Comparison of ENCODE assay signal across 24 mouse cellular contexts in the genomic region with DNA sequence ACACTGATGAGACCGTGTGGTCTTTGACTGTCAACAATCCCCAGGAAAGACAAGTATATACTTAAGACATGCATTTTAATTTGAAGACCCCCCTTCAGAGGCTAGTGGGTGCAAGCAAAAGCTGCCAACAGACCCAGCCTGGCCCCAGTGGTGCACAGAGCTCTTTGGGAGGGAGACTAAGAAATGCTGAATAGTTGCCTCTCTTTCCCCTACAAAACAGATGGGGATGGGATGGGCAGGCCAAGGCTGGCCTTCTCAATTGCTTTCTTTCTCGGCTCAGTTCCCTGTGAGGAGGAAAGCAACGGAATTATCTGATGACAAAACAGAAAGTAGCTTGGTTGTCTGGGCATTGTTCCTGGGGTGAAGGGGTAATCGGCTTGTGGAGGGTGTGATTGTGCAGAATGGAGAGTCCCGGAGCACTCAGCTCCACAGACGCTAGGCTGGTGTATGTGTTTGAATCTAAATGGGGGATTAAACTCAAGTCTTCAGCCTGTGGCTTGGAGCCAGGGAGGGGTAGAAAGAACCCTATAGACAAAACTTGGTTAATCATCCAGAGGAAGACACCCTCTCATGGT.
DNase-seq lines count a peak whose midpoint lies in the region; ATAC-seq and TF ChIP-seq lines count a peak whose summit lies in the region.
"Had no signal": no experiment of that assay in that cellular context is flagged by ENCODE, and none has a peak within 500 bp of the region (broad histone marks: within the 10 kb centered on the region; RNA-seq: fewer than 3 reads in every experiment).

No protein-coding gene starts in this region.

- no peak for ATAC-seq in hindbrain, postnatal 0 days
- peak; percentile 21; the same call in 1 of the 2 replicates for ATAC-seq in midbrain, embryonic 14.5 days (ENCODE audit: low FRiP score, low TSS enrichment)
- ATAC-seq in heart, embryonic 11.5 days (replicated peaks; ENCODE audit: insufficient number of reproducible peaks, low FRiP score, low TSS enrichment) = no peak
- ATAC-seq: CD4-positive, CD25-positive, alpha-beta regulatory T cell, adult 4 months; forebrain, postnatal 0 days; hindbrain, embryonic 16.5 days had no signal

- no peaks in the 10 kb centered on the region for H3K9me3 ChIP-seq in hindbrain, embryonic 10.5 days
- H3K9me3 ChIP-seq in hindbrain, postnatal 0 days (ENCODE audit: low read length) = no peaks in the 10 kb centered on the region
- H3K9me3 ChIP-seq in midbrain, embryonic 14.5 days (ENCODE audit: control insufficient read depth, low read length) = no peaks in the 10 kb centered on the region
- no peaks in the 10 kb centered on the region for H3K9me3 ChIP-seq in heart, embryonic 11.5 days (replicated peaks; ENCODE audit: control insufficient read depth, low read length)
- H3K9me3 ChIP-seq: embryonic facial prominence, embryonic 12.5 days; G1E; heart, embryonic 13.5 days; hindbrain, embryonic 12.5 days had no signal

- 47% methylated on average over 6 of the region's 6 CpGs for WGBS in hindbrain, embryonic 10.5 days
- 45% methylated on average over 6 of the region's 6 CpGs for WGBS in hindbrain, postnatal 0 days
- WGBS in midbrain, embryonic 14.5 days = 13% methylated on average over 6 of the region's 6 CpGs
- WGBS in heart, embryonic 11.5 days (ENCODE audit: insufficient replicate concordance) = 67% methylated on average over 6 of the region's 6 CpGs

- H3K9ac ChIP-seq in hindbrain, postnatal 0 days (replicated peaks; ENCODE audit: low read length) = no peak overlapping the region
- H3K9ac ChIP-seq in midbrain, embryonic 14.5 days (replicated peaks; ENCODE audit: low read length) = no peak overlapping the region
- no peak overlapping the region for H3K9ac ChIP-seq in heart, embryonic 11.5 days (ENCODE audit: low read depth, low read length)
- H3K9ac ChIP-seq: embryonic facial prominence, embryonic 12.5 days; forebrain, postnatal 0 days; heart, embryonic 13.5 days; hindbrain, embryonic 12.5 days had no signal

- DNase-seq in embryo, embryonic 10 days (ENCODE audit: low spot score) = peak; percentile 8
- no peak for DNase-seq in embryo, embryonic 9.5 days (ENCODE audit: extremely low spot score)
- DNase-seq in hindbrain, embryonic 10.5 days (ENCODE audit: low spot score) = no peak
- DNase-seq in hindbrain, postnatal 0 days (ENCODE audit: low spot score) = no peak
- peak; percentile 12 for DNase-seq in embryo, embryonic 11 days
- DNase-seq in midbrain, embryonic 14.5 days = peak; percentile 57
- DNase-seq in testis, postnatal 10 days (ENCODE audit: low spot score) = no peak
- DNase-seq: adrenal gland, adult 8-10 months; adrenal gland, postnatal 36 days; B cell, adult 2 months; cerebellum, adult 11-12 months; cerebellum, adult 9-10 months; cerebellum, postnatal 25 days; forebrain, postnatal 0 days; gastrocnemius, adult 2 months; gastrocnemius, postnatal 25 days; heart, postnatal 36 days had no signal

- no peaks in the 10 kb centered on the region for H3K27me3 ChIP-seq in hindbrain, embryonic 10.5 days (ENCODE audit: insufficient read depth, poor library complexity, severe bottlenecking)
- H3K27me3 ChIP-seq in hindbrain, postnatal 0 days (ENCODE audit: insufficient read depth, low read length) = no peaks in the 10 kb centered on the region
- no peaks in the 10 kb centered on the region for H3K27me3 ChIP-seq in midbrain, embryonic 14.5 days (ENCODE audit: control insufficient read depth, insufficient read depth, low read length)
- no peaks in the 10 kb centered on the region for H3K27me3 ChIP-seq in heart, embryonic 11.5 days (ENCODE audit: control insufficient read depth, insufficient read depth, low read length)

- no peak for TF ChIP-seq CTCF in hindbrain, postnatal 0 days (IDR thresholded peaks at IDR 0.05; ENCODE audit: low read depth)

- H3K4me3 ChIP-seq in hindbrain, embryonic 10.5 days = no peak overlapping the region
- no peak overlapping the region for H3K4me3 ChIP-seq in hindbrain, postnatal 0 days (ENCODE audit: low read length)
- no peak overlapping the region for H3K4me3 ChIP-seq in midbrain, embryonic 14.5 days (replicated peaks; ENCODE audit: low read depth, low read length)
- no peak overlapping the region for H3K4me3 ChIP-seq in heart, embryonic 11.5 days (ENCODE audit: low read depth, low read length)
- H3K4me3 ChIP-seq: embryonic facial prominence, embryonic 12.5 days; gastrocnemius, adult 2 months; heart, embryonic 13.5 days; hindbrain, embryonic 12.5 days had no signal

- peaks cover 26% of the 10 kb centered on the region for H3K4me1 ChIP-seq in hindbrain, embryonic 10.5 days (replicated peaks)
- H3K4me1 ChIP-seq in hindbrain, postnatal 0 days (ENCODE audit: insufficient read depth, low read length) = peaks cover 4% of the 10 kb centered on the region; the same call in 1 of the 2 replicates
- peaks cover 4% of the 10 kb centered on the region; the same call in 1 of the 2 replicates for H3K4me1 ChIP-seq in midbrain, embryonic 14.5 days (ENCODE audit: control insufficient read depth, insufficient read depth, low read length)
- no peaks in the 10 kb centered on the region; the same call in 1 of the 2 replicates for H3K4me1 ChIP-seq in heart, embryonic 11.5 days (ENCODE audit: control insufficient read depth, insufficient read depth, low read length)

- no peaks in the 10 kb centered on the region for H3K36me3 ChIP-seq in hindbrain, embryonic 10.5 days
- no peaks in the 10 kb centered on the region for H3K36me3 ChIP-seq in hindbrain, postnatal 0 days (ENCODE audit: insufficient read depth, low read length)
- H3K36me3 ChIP-seq in midbrain, embryonic 14.5 days (ENCODE audit: control insufficient read depth, insufficient read depth, low read length) = no peaks in the 10 kb centered on the region
- no peaks in the 10 kb centered on the region for H3K36me3 ChIP-seq in heart, embryonic 11.5 days (ENCODE audit: control insufficient read depth, insufficient read depth, low read length)
- H3K36me3 ChIP-seq: embryonic facial prominence, embryonic 12.5 days; G1E; heart, embryonic 13.5 days; hindbrain, embryonic 12.5 days had no signal

- 0 out of 2 replicates have a peak overlapping the region, but pooled peaks have one; percentile 40 for H3K27ac ChIP-seq in hindbrain, embryonic 10.5 days
- no peak overlapping the region for H3K27ac ChIP-seq in hindbrain, postnatal 0 days
- H3K27ac ChIP-seq in midbrain, embryonic 14.5 days (replicated peaks; ENCODE audit: low read depth, low read length) = 0 out of 2 replicates have a peak overlapping the region, but pooled peaks have one; percentile 33
- H3K27ac ChIP-seq in heart, embryonic 11.5 days (ENCODE audit: low read depth, low read length) = no peak overlapping the region
- H3K27ac ChIP-seq: embryonic facial prominence, embryonic 12.5 days; gastrocnemius, adult 2 months; heart, embryonic 13.5 days; hindbrain, embryonic 12.5 days had no signal

- no peak overlapping the region for H3K4me2 ChIP-seq in hindbrain, postnatal 0 days (ENCODE audit: low read depth, low read length)
- no peak overlapping the region for H3K4me2 ChIP-seq in midbrain, embryonic 14.5 days (ENCODE audit: low read length)
- no peak overlapping the region for H3K4me2 ChIP-seq in heart, embryonic 11.5 days
- H3K4me2 ChIP-seq: embryonic facial prominence, embryonic 12.5 days; heart, embryonic 13.5 days; hindbrain, embryonic 12.5 days had no signal

Comparison
In these comparisons a context has a peak if more than half of its experiments do, and no peak if none do; other contexts are left out.
1. DNase-seq: peak in embryo, embryonic 10 days (single experiment), embryo, embryonic 11 days (single experiment) and midbrain, embryonic 14.5 days (single experiment); none in embryo, embryonic 9.5 days (single experiment), hindbrain, embryonic 10.5 days (single experiment), hindbrain, postnatal 0 days (single experiment) and testis, postnatal 10 days (single experiment).
2. H3K27ac ChIP-seq: peak in hindbrain, embryonic 10.5 days (single experiment) and midbrain, embryonic 14.5 days (single experiment); none in hindbrain, postnatal 0 days (single experiment) and heart, embryonic 11.5 days (single experiment).